Mouse (Mus musculus) testis, adult 2 months (tissue): Measurements from ENCODE around the gene Asdurf. TPM values are rescaled to one million over a fixed set of nuclear protein-coding genes. Genes with fewer than 3 reads are reported as not detected.
"Not testable (repeated sequence)": the region's sequence is repeated elsewhere in the genome, so short reads cannot be mapped to it uniquely, and the experiment has no call there.

Source experiments
- H3K27ac ChIP-seq: fragments of 200-500 bp; 2 replicates; pipeline ENCODE4 v1.5.1; 2012; ENCODE audit warnings: low read depth, low read length; ENCODE audit not compliant: control insufficient read depth, insufficient read depth
- H3K27me3 ChIP-seq: fragments of 200-500 bp; 2 replicates; pipeline ENCODE4 v1.6.1; 2012; ENCODE audit warnings: mild to moderate bottlenecking, low read length, moderate library complexity; ENCODE audit not compliant: control insufficient read depth, insufficient read depth
- H3K36me3 ChIP-seq: fragments of 200-500 bp; 2 replicates; pipeline ENCODE4 v1.6.1; 2012; ENCODE audit warnings: mild to moderate bottlenecking, low read length; ENCODE audit not compliant: control insufficient read depth, insufficient read depth
- H3K4me1 ChIP-seq: fragments of 200-500 bp; 2 replicates; pipeline ENCODE4 v1.6.1; 2012; ENCODE audit warnings: low read length; ENCODE audit not compliant: control insufficient read depth, insufficient read depth
- H3K4me3 ChIP-seq: fragments of 200-500 bp; 2 replicates; pipeline ENCODE4 v1.5.1; 2012; ENCODE audit warnings: low read depth, mild to moderate bottlenecking, low read length, moderate library complexity, mixed read lengths; ENCODE audit not compliant: control insufficient read depth
- CTCF ChIP-seq: fragments of 200-500 bp; IDR thresholded peaks from 2 replicates; pipeline ENCODE4 v1.5.1; 2012; ENCODE audit warnings: low read depth, mild to moderate bottlenecking, inconsistent platforms, low read length, moderate library complexity; ENCODE audit not compliant: control insufficient read depth, insufficient read depth, insufficient replicate concordance
- POLR2A ChIP-seq: fragments of 200-500 bp; IDR thresholded peaks from 2 replicates; pipeline ENCODE4 v1.6.1; 2012; ENCODE audit warnings: low read depth, mild to moderate bottlenecking, inconsistent platforms, low read length, moderate library complexity; ENCODE audit not compliant: control insufficient read depth
- polyA plus RNA-seq: library from polyadenylated mRNA; depleted of rRNA; stranded (reverse); fragments of >200 nt; gene quantifications from 2 replicates; pipeline ENCODE4 v1.2.3, GENCODE M21; 2012; rRNA removed

Asdurf gene
- polyA plus RNA-seq, result not detected in 2 replicates

DNA sequence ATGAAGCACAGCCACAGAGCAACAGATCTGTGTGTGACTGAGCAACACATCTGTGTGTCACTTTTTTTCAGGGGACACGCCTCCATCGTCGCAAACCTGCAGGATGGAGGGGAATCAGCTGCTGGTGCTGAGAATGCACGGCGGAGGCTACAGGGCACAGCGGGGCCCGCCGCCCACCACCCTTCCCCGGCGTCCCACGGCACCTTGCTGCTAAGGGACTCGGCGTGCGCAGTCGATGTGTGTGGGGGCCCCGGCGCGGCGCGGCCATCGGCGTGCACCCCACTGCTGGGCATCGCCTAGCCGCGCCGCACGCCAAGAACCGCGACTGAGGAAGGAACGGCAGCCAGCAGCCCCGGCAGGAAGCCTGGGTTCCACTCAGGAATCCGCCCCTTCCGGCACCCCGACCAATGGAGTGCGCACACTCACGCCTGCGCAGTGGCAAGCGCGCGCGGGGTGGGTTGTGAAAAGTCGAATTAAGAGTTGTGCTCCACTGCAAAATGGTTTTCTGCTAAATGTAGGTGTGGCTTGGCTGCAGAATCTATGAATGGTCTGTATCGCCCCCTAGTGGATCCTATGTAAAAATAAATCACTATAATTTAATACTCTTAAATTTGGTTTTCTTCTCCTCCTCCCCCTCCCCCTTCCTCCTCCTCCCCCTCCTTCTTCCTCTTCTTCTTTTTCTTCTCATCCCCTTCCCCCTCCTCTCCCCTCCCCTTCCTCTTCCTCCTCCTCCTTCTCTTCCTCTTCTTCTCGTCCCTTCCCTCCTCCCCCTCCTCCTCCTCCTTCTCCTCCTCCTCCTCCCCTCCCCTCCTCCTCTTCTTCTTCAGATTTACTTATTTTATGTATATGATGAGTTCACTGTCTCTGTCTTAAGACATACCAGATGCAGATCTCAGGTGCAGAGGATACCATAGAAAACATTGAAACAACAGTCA is at the start of gene Asdurf, which contains the start of the genes Gm28551 and Asnsd1:
TSS of gene Asdurf (minus strand) at position 293 of the 935 bp plus-strand sequence.
TSS of gene Gm28551 (minus strand) at position 341 of the 935 bp plus-strand sequence.
TSS of gene Asnsd1 (minus strand) at position 426 of the 935 bp plus-strand sequence.
- TF ChIP-seq CTCF (no peak), POLR2A (peak; percentile 91)
- Histone ChIP-seq H3K4me3 (peak within 1 kb of the TSS; percentile 91), H3K4me1 (no peaks in the 10 kb centered on the region), H3K27ac (peak within 1 kb of the TSS; percentile 19; the same call in 1 of the 2 replicates), H3K27me3 (no peaks in the 10 kb centered on the region), H3K36me3 (no peaks in the 10 kb centered on the region; the same call in 1 of the 2 replicates)

DNA sequence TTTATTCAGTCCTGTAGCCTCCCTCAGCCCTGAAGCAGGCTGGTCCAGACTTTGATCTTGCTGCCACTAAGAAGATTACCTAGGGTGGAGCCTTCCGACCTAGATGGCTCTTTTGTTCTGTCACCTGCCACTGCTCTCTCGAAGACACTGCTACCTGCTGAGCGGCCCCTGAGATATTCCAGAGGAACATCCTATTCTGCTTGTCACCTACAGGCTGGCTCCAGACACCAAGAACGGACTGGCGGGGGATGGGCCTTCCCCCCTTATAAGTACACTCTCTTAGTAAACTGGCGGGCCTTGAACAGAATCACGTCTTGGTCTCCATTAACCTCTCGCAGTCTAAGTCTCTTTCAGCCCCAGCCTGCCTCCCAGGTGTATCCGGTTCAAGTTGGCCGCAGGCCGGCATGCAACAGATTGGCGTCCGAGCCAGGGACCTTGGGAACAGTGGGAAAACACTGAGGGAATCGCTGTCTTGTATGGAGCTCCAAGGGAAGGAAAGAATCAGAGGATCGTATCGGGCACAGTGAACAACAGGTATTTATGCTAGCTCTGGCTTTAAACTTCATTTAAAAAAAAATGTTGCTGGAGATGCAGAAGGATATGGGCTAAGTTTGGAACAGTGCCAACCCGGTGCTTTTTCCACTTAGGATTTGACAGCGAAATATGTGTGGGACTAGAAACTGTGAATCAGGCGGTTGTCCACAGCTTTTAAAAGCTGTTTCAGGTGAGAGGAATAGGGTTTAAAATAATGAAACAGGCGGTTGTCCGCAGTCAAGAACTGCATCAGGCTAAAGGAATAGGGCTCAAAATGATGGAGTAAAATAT is 41.7 kb upstream of the Asdurf start:
- not testable (repeated sequence) for H3K27ac ChIP-seq, H3K27me3 ChIP-seq, H3K4me1 ChIP-seq, H3K36me3 ChIP-seq, H3K4me3 ChIP-seq

DNA sequence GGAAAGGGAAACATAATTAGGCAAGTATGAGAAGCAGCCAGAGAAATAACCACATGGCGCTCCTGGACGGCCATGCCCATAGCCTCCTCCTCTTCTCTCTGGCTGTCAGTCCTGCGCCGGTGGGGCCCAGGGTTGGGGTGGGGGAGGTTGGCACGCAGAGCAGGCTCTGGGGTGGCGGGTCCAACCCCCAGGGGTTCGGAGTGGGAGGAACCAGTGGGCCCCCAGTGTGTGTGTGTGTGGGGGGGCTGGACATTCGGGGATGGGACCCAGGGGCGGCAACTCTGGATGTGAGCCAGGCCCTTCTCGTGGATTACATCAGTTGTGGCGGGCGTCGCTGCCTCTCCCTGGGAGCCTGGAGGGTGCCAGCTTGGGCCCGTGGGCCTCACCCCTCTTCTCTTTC is 36.3 kb upstream of the Asdurf start:
- no peak for TF ChIP-seq CTCF
- TF ChIP-seq POLR2A, result no peak
- Histone ChIP-seq H3K36me3 (no peaks in the 10 kb centered on the region), H3K4me3 (no peak overlapping the region), H3K27me3 (no peaks in the 10 kb centered on the region), H3K4me1 (no peaks in the 10 kb centered on the region; the same call in 1 of the 2 replicates), H3K27ac (no peak overlapping the region)

DNA sequence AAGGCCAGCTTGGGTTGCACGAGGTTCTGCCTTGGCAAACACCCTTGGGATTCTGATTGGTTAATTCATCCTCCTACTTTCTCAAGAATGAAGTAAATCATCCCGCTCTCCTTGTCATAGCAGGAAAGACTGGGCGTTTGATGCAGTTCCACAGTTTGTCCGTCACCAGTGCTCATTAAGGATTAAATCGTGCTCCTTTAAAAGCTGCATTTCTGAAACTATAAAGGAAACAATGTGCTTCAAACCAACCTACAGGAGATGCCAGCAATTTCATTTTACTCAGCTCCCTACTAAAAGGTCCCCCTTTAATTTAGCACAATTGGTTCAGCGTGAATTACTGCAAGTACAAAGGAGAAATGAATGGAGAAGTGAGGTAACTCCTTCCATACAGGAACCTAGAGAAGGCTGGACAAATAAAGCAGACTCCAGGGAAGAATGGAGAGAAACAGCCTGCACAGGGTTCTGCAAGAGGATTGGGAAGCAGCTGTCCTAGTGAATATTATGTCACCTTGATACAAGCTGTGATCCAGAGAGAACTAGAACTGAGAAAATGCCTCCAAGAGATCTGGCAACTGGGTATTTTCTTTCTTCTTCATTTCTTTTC is 31.8 kb upstream of the Asdurf start:
- Histone ChIP-seq H3K27me3 (no peaks in the 10 kb centered on the region), H3K4me3 (no peak overlapping the region), H3K36me3 (no peaks in the 10 kb centered on the region), H3K4me1 (no peaks in the 10 kb centered on the region), H3K27ac (no peak overlapping the region)
- TF ChIP-seq POLR2A (no peak), CTCF (no peak)

DNA sequence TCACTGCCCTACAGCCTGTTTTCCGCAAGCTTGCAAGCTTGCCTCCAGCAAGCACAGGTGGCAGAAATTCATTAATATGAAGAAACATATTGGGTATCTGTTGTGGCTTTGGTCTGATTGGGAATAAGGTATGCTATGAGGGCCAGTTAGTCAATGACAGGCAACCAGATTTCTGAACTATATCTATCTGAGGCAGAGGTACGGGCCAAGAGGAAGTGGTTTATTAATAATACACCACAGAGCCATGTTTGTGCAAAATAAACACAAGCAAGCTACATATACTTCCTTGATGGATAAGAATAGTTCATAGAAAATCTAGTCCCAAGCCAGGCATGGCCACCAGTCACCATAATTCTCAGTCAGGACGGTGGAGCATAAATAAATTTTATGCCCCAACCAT is 25.3 kb upstream of the Asdurf start:
- Histone ChIP-seq H3K4me1 (no peaks in the 10 kb centered on the region), H3K27ac (no peak overlapping the region), H3K4me3 (no peak overlapping the region), H3K27me3 (no peaks in the 10 kb centered on the region), H3K36me3 (no peaks in the 10 kb centered on the region)
- TF ChIP-seq POLR2A (no peak), CTCF (no peak)

DNA sequence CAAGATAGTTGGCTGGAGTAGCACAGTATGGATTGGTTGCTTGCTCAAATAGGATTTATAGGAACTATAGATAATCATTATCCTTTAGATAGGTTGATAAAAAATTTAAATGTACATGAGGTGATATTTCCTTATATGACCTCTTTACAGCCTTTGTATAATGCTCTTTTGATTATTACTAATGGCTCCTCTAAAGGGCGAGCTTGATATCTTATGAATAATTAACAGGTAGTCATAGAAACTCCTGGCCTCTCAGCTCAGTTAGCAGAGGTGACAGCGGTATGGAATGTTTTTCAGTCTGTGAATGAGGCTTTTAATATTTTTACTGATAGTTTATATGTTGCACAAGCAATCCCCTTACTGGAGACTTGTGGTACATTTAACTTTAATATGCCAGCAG is 23.5 kb upstream of the Asdurf start:
- not testable (repeated sequence) for H3K36me3 ChIP-seq, H3K4me1 ChIP-seq

DNA sequence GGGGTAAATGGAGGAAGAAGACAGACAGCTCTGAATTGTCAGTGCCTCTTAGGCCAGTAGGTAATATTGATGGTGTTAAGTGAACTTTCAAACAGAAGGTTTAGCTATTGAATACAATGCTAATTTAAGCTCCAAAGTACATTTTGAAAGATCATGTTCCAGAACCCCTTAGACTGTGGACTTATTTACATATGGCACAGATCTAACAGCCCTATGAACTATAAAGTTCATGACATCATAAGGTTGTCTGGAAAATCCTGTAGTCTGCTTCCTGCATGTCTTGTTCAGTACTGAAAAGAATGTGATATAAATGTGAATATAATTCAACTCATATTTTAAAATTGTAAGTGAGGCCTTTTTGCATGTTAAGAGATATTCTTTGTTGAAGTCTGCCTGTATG is 6.6 kb upstream of the Asdurf start:
- TF ChIP-seq CTCF, result no peak
- TF ChIP-seq POLR2A, result no peak
- Histone ChIP-seq H3K36me3 (no peaks in the 10 kb centered on the region), H3K4me3 (no peak overlapping the region), H3K27me3 (no peaks in the 10 kb centered on the region), H3K4me1 (no peaks in the 10 kb centered on the region), H3K27ac (no peak overlapping the region)

More for the DNA sequence above, 23.5 kb upstream of the Asdurf start:
- H3K27me3 ChIP-seq, H3K4me3 ChIP-seq, H3K27ac ChIP-seq: not testable (repeated sequence)
